12 mouse cellular contexts compared by ENCODE assay signal in genomic region chr1:55160218-55160617, GRCm38 (mm10).
"Had no signal": no experiment of that assay in that cellular context is flagged by ENCODE, and none has a peak within 500 bp of the region (broad histone marks: within the 10 kb centered on the region; RNA-seq: fewer than 3 reads in every experiment).

No protein-coding gene starts in this region.

- H3K4me2 ChIP-seq: liver, embryonic 12.5 days; lung, embryonic 15.5 days; midbrain, embryonic 11.5 days; midbrain, embryonic 15.5 days had no signal

- H3K9ac ChIP-seq: liver, embryonic 12.5 days; lung, embryonic 15.5 days; midbrain, embryonic 15.5 days had no signal

- ATAC-seq: liver, embryonic 12.5 days had no signal

- DNase-seq: kidney, adult 18-20 months; kidney, postnatal 10 days; kidney, postnatal 4 days; lung, postnatal 14 days; thymus, postnatal 4 days had no signal

- H3K4me3 ChIP-seq: liver, embryonic 12.5 days; lung, embryonic 15.5 days; megakaryocyte, embryonic 14.5 days; midbrain, embryonic 15.5 days had no signal

- H3K27ac ChIP-seq: liver, embryonic 12.5 days; lung, embryonic 15.5 days; macrophage; midbrain, embryonic 15.5 days; stomach, postnatal 0 days had no signal

- H3K9me3 ChIP-seq: liver, embryonic 12.5 days; lung, embryonic 15.5 days; midbrain, embryonic 15.5 days had no signal

- H3K27me3 ChIP-seq: liver, embryonic 12.5 days; lung, embryonic 15.5 days; megakaryocyte, embryonic 14.5 days; midbrain, embryonic 15.5 days had no signal

- H3K4me1 ChIP-seq: lung, embryonic 15.5 days; midbrain, embryonic 15.5 days had no signal
